Mouse (Mus musculus) heart, embryonic 14.5 days (tissue): ENCODE data around the gene Tomm20. TPM values are rescaled to one million over a fixed set of nuclear protein-coding genes. Genes with fewer than 3 reads are reported as not detected.
A peak's percentile ranks its signal among the peaks of the same experiment; 100 is the strongest.
"Not testable (repeated sequence)": the region's sequence is repeated elsewhere in the genome, so short reads cannot be mapped to it uniquely, and the experiment has no call there.

ENCODE experiments used
- ATAC-seq: fragments of 200-750 bp; cut with Nextera tagmentation; 2 replicates; pipeline ENCODE4 v1.8.0; 2017; ENCODE audit warnings: low read depth, moderate TSS enrichment; ENCODE audit not compliant: insufficient number of reproducible peaks, insufficient read depth, low FRiP score
- H3K27ac ChIP-seq, 2 experiments: fragments of 200-500 bp in 1 of 2; fragments of 300-500 bp in 1 of 2; sonication (generic) in 1 of 2; replicated peaks in 1 of 2; 2 replicates each; pipeline ENCODE4 v1.5.1; 2012 to 2014; ENCODE audit warnings: low read depth in 2 of 2, low read length in 2 of 2, control low read depth in 1 of 2, mild to moderate bottlenecking in 1 of 2, mixed read lengths in 1 of 2; ENCODE audit not compliant: control insufficient read depth in 1 of 2, insufficient read depth in 1 of 2
- H3K27me3 ChIP-seq: fragments of 300-500 bp; sonication (generic); 2 replicates; pipeline ENCODE4 v1.6.1; 2014; ENCODE audit warnings: mild to moderate bottlenecking, low read length, control low read depth; ENCODE audit not compliant: control insufficient read depth, insufficient read depth
- H3K36me3 ChIP-seq: fragments of 300-500 bp; sonication (generic); 2 replicates; pipeline ENCODE4 v1.6.1; 2014; ENCODE audit warnings: mild to moderate bottlenecking, control low read depth, low read length, mixed read lengths; ENCODE audit not compliant: control insufficient read depth, insufficient read depth
- H3K4me1 ChIP-seq, 2 experiments: fragments of 200-500 bp in 1 of 2; fragments of 300-500 bp in 1 of 2; sonication (generic) in 1 of 2; 2 replicates each; pipeline ENCODE4 v1.6.1; 2012 to 2014; ENCODE audit warnings: low read length in 2 of 2, control low read depth in 1 of 2, mixed read lengths in 1 of 2; ENCODE audit not compliant: control insufficient read depth in 2 of 2, insufficient read depth in 2 of 2
- H3K4me2 ChIP-seq: fragments of 300-500 bp; sonication (generic); 2 replicates; pipeline ENCODE4 v1.6.1; 2014; ENCODE audit warnings: mild to moderate bottlenecking, low read length
- H3K4me3 ChIP-seq, 2 experiments: fragments of 200-500 bp in 1 of 2; fragments of 300-500 bp in 1 of 2; sonication (generic) in 1 of 2; 2 replicates each; pipeline ENCODE4 v1.5.1; 2012 to 2014; ENCODE audit warnings: low read length in 2 of 2, mild to moderate bottlenecking in 2 of 2, control low read depth in 1 of 2, low read depth in 1 of 2, moderate library complexity in 1 of 2; ENCODE audit not compliant: control insufficient read depth in 1 of 2, insufficient read depth in 1 of 2
- H3K9ac ChIP-seq: fragments of 300-500 bp; sonication (generic); 2 replicates; pipeline ENCODE4 v1.6.1; 2014; ENCODE audit warnings: mild to moderate bottlenecking, low read length
- H3K9me3 ChIP-seq: fragments of 300-500 bp; sonication (generic); 2 replicates; pipeline ENCODE4 v1.6.1; 2016; ENCODE audit warnings: low read length, control low read depth; ENCODE audit not compliant: control insufficient read depth
- WGBS: fragments of 180-500 bp; shearing (Covaris S2); extraction: QIAGEN DNeasy Blood & Tissue Kit; methylation state at CpG from one replicate; pipeline ENCODE4 v1.1.7; 2014; 5-methylcytosine and 5-hydroxymethylcytosine counted together
- polyA plus RNA-seq: library from polyadenylated mRNA; unstranded; fragments of >200 nt; fragmentation: Nextera tagmentation; extraction: Ambion mirVana; gene quantifications from 2 replicates; pipeline ENCODE4 v1.2.1, GENCODE M21; 2014

The Tomm20 gene
- polyA plus RNA-seq, 1 experiment from 2014 or later, result 197 TPM

GRCm38 (mm10) chr8:126978535-126978934 is 32.9 kb upstream of the Tomm20 start:
- peak overlapping the region; percentile 63 for H3K4me2 ChIP-seq
- H3K4me3 ChIP-seq, result peak overlapping the region in 1 of 2 experiments; percentile 33; a peak in 2 of 4 replicates
- not testable (repeated sequence) for H3K27ac ChIP-seq, H3K36me3 ChIP-seq, H3K27me3 ChIP-seq, H3K9me3 ChIP-seq, H3K4me1 ChIP-seq, ATAC-seq
- 0 out of 2 replicates have a peak overlapping the region, but pooled peaks have one; percentile 54 for H3K9ac ChIP-seq
- WGBS, result 50% methylated on average over 2 of the region's 3 CpGs

DNA sequence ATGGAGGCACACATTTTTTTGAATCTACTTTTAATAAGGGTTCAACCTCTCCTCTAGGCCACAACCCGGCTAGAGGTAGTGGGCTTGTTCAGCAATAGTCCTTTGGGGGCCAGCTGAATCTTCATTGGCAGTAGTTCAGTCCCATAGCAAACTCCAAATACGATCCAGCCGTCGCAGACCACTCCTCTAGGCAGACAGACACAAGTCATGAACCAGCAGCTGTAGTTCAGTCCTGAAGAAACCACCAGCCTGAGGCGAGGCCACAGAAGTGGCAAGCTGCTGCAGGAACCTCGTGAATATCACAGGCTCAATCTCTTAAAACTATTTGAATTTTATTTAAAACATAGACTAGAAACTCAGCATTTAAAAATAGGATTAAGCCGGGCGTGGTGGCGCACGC is 32.4 kb upstream of the Tomm20 start:
- WGBS, result 85% methylated on average over 10 of the region's 10 CpGs

DNA sequence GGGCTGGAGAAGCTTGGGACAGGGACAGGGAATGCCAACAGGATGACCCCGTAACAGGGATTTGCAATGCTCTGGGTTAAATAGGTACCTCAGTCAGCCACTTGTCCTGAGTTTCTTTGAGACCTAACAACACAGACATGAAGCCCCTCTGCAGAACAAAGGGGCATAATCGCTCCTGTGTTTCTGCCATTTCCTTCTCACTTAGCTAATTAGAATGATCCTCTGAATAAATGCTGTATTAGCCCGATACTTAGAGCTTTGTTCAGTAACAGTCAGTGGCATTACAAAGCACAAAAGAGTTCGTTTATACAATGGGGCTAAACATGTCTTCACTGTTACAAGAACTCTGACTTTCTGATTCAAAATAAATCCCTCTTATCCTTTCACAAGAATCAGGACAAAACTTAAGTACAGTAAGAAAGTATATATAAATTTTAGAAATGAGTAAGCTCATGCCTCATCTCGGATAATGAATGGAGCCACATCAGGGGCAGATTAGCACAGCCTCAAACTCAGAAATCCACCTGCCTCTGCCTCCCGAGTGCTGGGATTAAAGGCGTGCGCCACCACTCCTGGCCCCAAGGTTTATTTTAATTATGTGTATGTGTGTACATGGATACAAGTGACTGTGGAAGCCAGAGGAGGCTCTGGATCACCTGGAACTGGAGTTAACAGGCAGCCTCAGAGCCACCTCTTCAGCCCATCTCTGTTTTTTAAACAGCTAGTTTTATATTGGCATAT is 31.1 kb upstream of the Tomm20 start:
- 67% methylated on average over 8 of the region's 8 CpGs for WGBS
- no peak overlapping the region for H3K9ac ChIP-seq
- no peaks in the 10 kb centered on the region for H3K9me3 ChIP-seq

More for the DNA sequence above, 32.4 kb upstream of the Tomm20 start:
- Histone ChIP-seq H3K9ac (no peak overlapping the region), H3K36me3 (no peaks in the 10 kb centered on the region), H3K4me1 (peaks cover 0 to 2% of the 10 kb centered on the region in 2 experiments; a peak in 1 of 4 replicates), H3K4me3 (no peak overlapping the region), H3K27ac (no peak overlapping the region), H3K9me3 (no peaks in the 10 kb centered on the region), H3K4me2 (no peak overlapping the region), H3K27me3 (no peaks in the 10 kb centered on the region)
- no peak for ATAC-seq

DNA sequence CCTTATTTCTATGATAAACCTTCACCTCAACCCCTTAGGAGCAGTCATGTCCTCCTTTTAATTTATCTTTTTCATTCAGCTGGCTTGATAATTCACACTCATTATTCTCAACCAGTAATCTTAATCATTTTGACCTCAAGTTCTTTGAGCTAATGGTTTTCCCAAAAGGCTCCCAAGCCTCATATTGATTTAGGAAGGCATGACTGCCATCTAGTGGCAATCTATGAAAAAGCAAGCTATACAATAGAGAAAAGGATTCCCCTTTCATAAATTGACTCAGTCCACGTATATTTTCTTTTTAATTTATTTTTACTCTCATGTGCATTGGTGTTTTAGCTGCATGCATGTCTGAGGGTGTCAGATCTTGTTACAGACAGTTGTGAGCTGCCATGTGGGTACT is 30.1 kb upstream of the Tomm20 start:
- Histone ChIP-seq H3K4me2 (no peak overlapping the region), H3K4me3 (no peak overlapping the region), H3K36me3 (no peaks in the 10 kb centered on the region), H3K27ac (no peak overlapping the region), H3K27me3 (no peaks in the 10 kb centered on the region), H3K9me3 (no peaks in the 10 kb centered on the region), H3K9ac (no peak overlapping the region), H3K4me1 (peaks cover 4% of the 10 kb centered on the region in 2 experiments; a peak in 2 of 4 replicates)
- no peak for ATAC-seq
- 10% methylated on average over 1 of the region's 1 CpGs for WGBS

More for the DNA sequence above, 31.1 kb upstream of the Tomm20 start:
- Histone ChIP-seq H3K36me3 (no peaks in the 10 kb centered on the region), H3K27me3 (no peaks in the 10 kb centered on the region), H3K4me2 (no peak overlapping the region), H3K4me1 (peaks cover 0 to 2% of the 10 kb centered on the region in 2 experiments; a peak in 1 of 4 replicates), H3K4me3 (no peak overlapping the region), H3K27ac (no peak overlapping the region)
- ATAC-seq, result no peak

DNA sequence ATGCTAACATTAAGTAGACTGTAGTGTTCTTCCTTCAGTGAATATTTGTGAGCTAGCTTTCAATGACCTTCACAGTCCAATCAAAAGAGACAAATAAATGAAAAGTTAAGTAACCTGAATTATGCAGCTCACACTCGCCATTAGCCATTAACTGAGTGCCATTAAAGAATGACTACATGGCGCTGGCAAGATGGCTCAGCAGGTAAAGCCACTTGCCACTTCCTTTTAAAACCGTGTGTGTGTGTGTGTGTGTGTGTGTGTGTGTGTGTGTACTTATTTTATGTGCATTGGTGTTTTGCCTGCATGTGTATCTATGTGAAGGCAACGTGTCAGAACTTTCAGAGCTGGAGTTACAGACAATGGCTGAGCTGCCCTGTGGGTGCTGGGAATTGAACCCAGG is 28.9 kb upstream of the Tomm20 start:
- peaks cover 4 to 10% of the 10 kb centered on the region in 2 experiments; a peak in 3 of 4 replicates for H3K4me1 ChIP-seq
- no peaks in the 10 kb centered on the region for H3K27me3 ChIP-seq
- no peaks in the 10 kb centered on the region; the same call in 1 of the 2 replicates for H3K36me3 ChIP-seq
- ATAC-seq, result no peak
- no peak overlapping the region for H3K4me2 ChIP-seq
- 67% methylated on average over 4 of the region's 4 CpGs for WGBS
- no peaks in the 10 kb centered on the region for H3K9me3 ChIP-seq
- no peak overlapping the region for H3K27ac ChIP-seq
- H3K9ac ChIP-seq, result no peak overlapping the region
- H3K4me3 ChIP-seq, result no peak overlapping the region

DNA sequence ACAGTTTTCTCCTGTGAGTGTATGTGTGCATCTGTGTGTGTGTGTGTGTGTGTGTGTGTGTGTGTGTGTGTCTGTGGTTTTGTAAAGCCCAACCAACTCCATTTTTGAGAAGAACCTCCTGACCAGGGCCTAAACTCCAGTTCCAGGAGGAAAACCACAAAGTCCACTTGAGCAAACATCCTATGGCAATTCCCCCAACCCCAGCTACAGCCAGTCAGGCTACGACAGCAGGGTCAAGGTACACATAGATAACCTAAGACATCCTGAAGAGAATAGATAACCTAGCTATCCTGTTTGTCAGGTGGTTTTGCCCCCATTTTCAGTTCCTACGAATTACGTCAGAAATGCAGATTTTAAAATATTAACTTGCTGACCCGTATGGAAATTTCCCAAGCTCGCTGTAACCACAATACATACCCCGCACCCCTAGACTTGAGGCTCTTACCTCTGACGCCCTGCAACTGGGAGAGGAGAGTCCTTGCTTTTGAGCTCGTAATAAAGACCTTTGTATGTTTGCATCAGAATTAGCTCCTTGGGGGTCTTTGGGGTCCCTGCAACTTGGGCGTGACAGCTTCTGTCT is 28.1 kb upstream of the Tomm20 start:
- H3K9ac ChIP-seq, result no peak overlapping the region
- H3K36me3 ChIP-seq, result peaks cover 7% of the 10 kb centered on the region
- H3K27ac ChIP-seq, result no peak overlapping the region
- H3K4me3 ChIP-seq, result no peak overlapping the region
- no peak overlapping the region for H3K4me2 ChIP-seq
- H3K9me3 ChIP-seq, result no peaks in the 10 kb centered on the region
- H3K27me3 ChIP-seq, result no peaks in the 10 kb centered on the region
- H3K4me1 ChIP-seq, result peaks cover 2 to 10% of the 10 kb centered on the region in 2 experiments; a peak in 2 of 4 replicates
- no peak for ATAC-seq
- 66% methylated on average over 9 of the region's 9 CpGs for WGBS

- Histone ChIP-seq H3K4me2 (no peak overlapping the region), H3K36me3 (peaks cover 18% of the 10 kb centered on the region), H3K9ac (no peak overlapping the region), H3K27ac (no peak overlapping the region), H3K4me1 (peaks cover 2 to 10% of the 10 kb centered on the region in 2 experiments; a peak in 2 of 4 replicates), H3K9me3 (no peaks in the 10 kb centered on the region), H3K27me3 (no peaks in the 10 kb centered on the region), H3K4me3 (no peak overlapping the region)
- no peak for ATAC-seq
- WGBS, result 60% methylated on average over 2 of the region's 2 CpGs
These were observed 27.0 kb upstream of the Tomm20 start for GRCm38 (mm10) chr8:126972649-126973048.
